Mouse (Mus musculus): ENCODE measurements around the gene Cep97.
A peak's percentile ranks its signal among the peaks of the same experiment; 100 is the strongest.
"Not testable (repeated sequence)": the region's sequence is repeated elsewhere in the genome, so short reads cannot be mapped to it uniquely, and the experiment has no call there.

The Cep97 gene

GRCm38 (mm10) chr16:55889451-55889850 lies 45.2 kb downstream of the Cep97 start:
- DNase-seq (ENCODE audit: low spot score): no peak

DNA sequence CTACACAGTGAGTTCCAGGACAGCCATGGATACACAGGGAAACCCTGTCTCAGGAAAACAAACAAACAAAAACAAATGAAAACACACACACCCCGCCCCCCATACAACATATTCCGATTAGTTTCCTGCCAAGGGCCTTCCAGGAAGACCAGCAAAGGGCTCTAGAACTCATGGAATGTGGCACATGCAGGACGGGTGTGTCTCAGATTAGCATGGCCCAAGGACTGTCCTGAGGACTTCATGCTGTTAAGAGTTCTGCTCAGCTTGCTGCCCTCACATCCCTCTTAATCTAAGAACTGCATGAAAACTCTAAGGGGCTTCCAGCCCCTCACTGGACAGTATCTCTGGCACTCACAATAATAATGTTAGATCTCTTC lies 46.1 kb downstream of the Cep97 start:
- no peak for DNase-seq (ENCODE audit: low spot score)

GRCm38 (mm10) chr16:55887814-55888583 lies 46.7 kb downstream of the Cep97 start:
- no peak for DNase-seq (ENCODE audit: low spot score)

DNA sequence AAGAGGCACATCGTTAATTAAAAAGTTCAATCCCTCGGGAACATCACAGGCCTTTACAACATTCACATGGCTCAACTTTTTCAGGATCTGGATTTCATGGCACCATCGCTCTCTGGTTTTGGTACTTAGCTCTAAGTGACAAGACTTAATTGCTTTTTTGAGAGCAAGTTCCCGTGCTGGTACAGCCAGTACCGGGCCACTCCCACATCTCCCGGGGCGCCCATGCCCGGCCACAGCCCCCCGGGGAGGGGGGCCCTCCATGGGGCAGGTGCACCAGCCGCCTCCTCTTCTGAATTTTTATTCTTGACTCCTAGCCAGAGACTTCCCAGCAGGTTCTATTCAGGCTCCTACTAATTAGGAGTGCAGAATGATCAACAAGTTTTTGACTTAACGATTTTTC lies 50.4 kb downstream of the Cep97 start:
- DNase-seq (ENCODE audit: low spot score): no peak

- DNase-seq (ENCODE audit: low spot score): no peak
These were observed 58.6 kb downstream of the Cep97 start for GRCm38 (mm10) chr16:55876025-55876424.

GRCm38 (mm10) chr16:55863832-55864231 lies 70.8 kb downstream of the Cep97 start:
- no peak for DNase-seq (ENCODE audit: low spot score)

DNA sequence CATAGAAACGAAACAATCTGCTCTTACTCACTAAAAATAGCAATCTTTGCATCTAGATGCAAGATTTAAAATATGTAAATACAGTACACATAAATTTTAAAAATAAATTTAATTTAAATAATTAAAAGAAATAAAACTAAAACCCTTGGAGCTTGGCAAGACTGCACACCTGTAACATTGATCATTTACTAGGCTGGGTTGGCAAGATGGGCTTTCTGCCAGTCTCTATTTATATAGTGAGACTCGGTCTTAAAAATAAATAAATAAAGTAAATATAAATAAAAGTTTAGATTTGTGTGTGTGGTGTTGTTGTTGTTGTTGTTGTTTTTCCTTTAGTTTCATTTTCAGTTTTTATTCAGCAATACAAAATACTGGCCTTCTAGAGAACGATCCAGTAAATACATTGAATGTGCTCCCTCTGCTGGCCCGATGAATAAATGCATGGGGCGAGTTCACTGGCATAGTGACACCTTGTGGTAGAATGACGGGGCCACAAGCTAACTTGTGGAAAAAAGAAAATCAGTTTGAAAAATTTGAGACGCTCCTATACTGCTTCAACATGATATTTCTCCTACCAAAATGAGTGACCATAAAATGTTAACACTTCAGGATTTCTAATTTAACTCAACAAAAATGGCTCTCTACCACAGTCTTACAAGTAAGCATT lies 71.4 kb downstream of the Cep97 start:
- peak; percentile 43 for DNase-seq (ENCODE audit: low spot score)

DNA sequence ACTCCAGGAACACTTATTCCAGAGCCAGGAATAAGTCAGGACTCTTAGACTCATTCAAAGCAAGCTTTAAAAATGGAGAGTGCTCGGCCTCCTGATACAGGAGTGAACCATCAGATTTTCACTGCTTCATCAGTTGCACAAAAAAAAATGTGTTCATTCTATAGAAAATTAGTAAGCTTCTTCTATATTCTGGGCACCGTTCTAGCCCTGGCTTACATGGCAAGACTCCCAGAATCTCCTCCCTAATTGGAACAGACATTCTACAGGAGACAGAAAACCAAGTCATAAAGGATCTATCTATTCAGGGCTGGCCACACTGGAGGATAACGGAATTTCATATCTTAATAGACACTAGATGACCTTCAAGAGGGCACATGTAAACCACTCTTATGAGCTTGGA lies 73.6 kb downstream of the Cep97 start:
- DNase-seq (ENCODE audit: low spot score): peak; percentile 16

DNA sequence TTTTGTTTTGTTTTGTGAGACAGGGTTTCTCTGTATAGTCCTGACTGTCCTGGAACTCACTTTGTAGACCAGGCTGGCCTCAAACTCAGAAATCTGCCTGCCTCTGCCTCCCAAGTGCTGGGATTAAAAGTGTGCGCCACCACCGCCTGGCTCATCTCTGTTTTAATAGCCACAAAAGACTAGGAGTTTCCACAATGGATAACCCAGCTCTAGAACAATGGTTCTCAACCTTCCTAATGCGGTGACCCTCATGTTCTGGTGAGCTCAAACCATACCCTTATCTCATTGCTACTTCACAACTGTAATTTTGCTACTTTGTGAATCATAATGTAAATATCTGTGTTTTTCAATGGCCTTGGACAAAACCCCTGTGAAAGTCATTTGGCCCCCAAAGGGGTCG lies 75.2 kb downstream of the Cep97 start:
- not testable (repeated sequence) for DNase-seq (ENCODE audit: low spot score)

DNA sequence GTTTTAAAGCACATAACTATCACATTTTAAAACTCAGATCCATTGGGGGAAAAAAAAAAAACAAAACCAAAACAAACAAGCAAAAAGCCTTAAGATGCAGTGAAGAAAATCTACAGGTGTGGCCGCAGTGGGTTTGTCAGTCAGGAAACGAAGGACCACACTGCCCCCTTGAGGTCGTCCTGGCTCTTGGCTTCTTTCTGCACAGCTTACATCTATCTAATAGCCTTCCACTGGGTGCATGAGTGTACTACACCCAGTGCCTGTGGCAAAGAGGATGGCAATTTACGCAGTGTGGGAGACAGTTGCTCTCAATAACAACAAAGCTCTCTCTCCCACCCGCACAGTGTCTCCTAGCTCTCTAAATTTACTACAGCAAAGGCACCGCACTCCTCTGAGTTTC lies 76.2 kb downstream of the Cep97 start:
- peak; percentile 62 for DNase-seq (ENCODE audit: low spot score)

- peak; percentile 28 for DNase-seq (ENCODE audit: low spot score)
These were observed 81.5 kb downstream of the Cep97 start for GRCm38 (mm10) chr16:55852943-55853727.

DNA sequence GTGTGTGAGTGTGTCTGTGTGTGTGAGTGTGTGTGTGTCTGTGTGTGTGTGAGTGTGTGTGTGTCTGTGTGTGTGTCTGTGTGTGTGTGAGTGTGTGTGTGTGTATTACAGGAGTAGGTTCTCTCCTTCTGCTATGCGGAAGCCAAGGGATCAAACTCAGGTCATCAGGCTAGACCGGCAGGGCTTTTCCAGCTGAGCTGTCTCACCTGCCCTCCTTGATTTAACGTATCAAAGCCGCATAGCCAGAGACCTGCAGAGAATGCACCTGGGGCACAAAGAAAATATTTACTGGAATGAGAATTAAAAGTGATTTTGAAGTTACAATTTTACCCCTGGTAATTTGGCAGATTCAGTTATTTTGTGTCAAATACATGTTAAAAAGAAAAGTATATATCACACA lies 82.1 kb downstream of the Cep97 start:
- DNase-seq (ENCODE audit: low spot score): no peak

DNA sequence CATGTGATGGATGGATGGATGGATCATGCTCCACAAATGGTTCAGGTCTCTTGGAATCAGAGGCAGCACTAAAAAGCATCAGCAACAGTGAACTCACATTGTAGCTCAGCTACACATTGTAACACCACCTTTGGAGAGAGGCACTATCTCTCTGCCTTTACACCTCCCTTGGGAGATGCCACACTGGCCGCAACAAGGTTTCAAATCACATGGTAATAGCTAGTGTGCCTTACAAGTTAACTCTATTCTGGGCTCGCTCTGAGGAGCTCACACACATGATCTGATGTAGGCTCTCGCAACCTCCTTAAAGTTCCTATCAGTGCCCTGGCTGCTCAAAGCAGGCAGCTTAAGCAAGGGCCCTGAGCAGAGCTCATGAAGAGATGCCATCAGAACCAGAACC lies 84.2 kb downstream of the Cep97 start:
- DNase-seq (ENCODE audit: low spot score): no peak

All from left cerebral cortex, adult 11 months (tissue).